Mouse (Mus musculus) testis, adult 2 months (tissue): ENCODE results near the gene Gm28308.

ENCODE experiments used
- CTCF ChIP-seq: fragments of 200-500 bp; IDR thresholded peaks from 2 replicates; pipeline ENCODE4 v1.5.1; 2012; ENCODE audit warnings: low read depth, mild to moderate bottlenecking, inconsistent platforms, low read length, moderate library complexity; ENCODE audit not compliant: control insufficient read depth, insufficient read depth, insufficient replicate concordance
- POLR2A ChIP-seq: fragments of 200-500 bp; IDR thresholded peaks from 2 replicates; pipeline ENCODE4 v1.6.1; 2012; ENCODE audit warnings: low read depth, mild to moderate bottlenecking, inconsistent platforms, low read length, moderate library complexity; ENCODE audit not compliant: control insufficient read depth

DNA sequence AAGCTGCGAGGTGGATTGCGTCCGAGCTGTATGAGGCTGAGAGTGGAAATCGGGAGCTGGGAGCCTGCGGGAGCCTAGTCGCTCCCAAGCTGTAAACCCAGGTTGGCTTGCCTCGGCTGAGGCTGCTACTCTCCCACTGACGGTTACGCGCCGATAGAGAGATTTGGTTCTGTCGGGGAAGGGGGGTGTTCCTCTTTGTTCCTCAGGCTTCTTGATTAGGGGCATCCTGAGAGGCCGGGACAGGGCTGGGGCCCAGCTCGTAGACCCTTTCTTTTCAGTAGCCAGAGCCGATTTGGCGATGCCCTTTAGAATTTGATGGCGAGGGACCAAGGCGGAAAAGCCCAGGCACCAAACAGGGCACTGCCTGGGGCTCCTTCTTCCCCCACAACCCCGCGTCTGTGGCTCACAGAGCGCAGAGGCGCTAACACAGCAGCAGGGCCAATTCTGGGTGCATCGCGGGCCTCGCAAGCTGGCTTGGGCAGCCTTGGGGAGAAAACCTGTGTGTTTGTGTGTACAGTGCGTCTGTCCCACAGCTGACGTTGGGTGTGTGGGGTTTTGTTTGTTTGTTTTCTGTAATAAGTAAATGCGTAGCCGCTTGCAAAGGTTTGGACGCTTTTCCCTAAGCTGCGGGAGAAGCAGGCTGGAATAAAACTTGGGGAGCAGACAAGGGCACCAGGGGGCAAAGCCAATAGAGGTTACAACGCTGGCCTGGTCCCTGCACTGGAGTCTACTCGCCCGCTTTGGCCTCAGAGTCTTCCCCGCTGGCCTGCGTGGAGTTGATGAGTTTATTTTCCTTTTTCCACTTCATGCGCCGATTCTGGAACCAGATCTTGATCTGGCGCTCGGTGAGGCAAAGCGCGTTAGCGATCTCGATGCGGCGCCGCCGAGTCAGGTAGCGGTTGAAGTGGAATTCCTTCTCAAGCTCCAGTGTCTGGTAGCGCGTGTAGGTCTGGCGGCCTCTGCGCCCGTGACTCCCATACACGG lies 7.2 kb downstream of the Gm28308 start:
- TF ChIP-seq CTCF, result no peak
- TF ChIP-seq POLR2A, result no peak
